Mouse (Mus musculus): ENCODE measurements around the gene Haus7. TPM values are rescaled to one million over a fixed set of nuclear protein-coding genes. Genes with fewer than 3 reads are reported as not detected.

The Haus7 gene
- total and polyA plus RNA-seq, 3 experiments = 32.9 to 34.9 (median 34.2) TPM

- peaks cover 4 to 38% of the 10 kb centered on the region in 2 experiments for H3K4me1 ChIP-seq (ENCODE audit: control insufficient read depth in 1 of 2, insufficient read depth in 2 of 2)
- no peak overlapping the region for H3K4me3 ChIP-seq (replicated peaks in 1 of 3; ENCODE audit: low read depth in 2 of 3, low read length in 2 of 3, poor library complexity in 1 of 3)
- no peak overlapping the region for H3K4me2 ChIP-seq (ENCODE audit: insufficient read depth, low read depth, poor library complexity, severe bottlenecking)
- no peak for TF ChIP-seq ZNF384 (IDR thresholded peaks at IDR 0.05; ENCODE audit: low read depth, low read length)
- TF ChIP-seq PAX5 (IDR thresholded peaks at IDR 0.05; ENCODE audit: low read length) = no peak
- TF ChIP-seq MAFK (IDR thresholded peaks at IDR 0.05; ENCODE audit: insufficient replicate concordance, low read length) = no peak
- TF ChIP-seq EP300 (IDR thresholded peaks at IDR 0.05; ENCODE audit: low read length) = no peak
- no peak for TF ChIP-seq USF2 (conservative IDR thresholded peaks at IDR 0.05; ENCODE audit: low read depth, low read length)
- no peak for TF ChIP-seq TCF12 (IDR thresholded peaks at IDR 0.05; ENCODE audit: low read depth, low read length)
- no peak for TF ChIP-seq IRF4 (IDR thresholded peaks at IDR 0.05; ENCODE audit: low read depth, low read length)
- dilution Hi-C loops (cut with MboI; ENCODE audit: extremely low pct_ligation_motif_present, extremely low pct_unique_long_range_greater_than_20kb, low sequenced_read_pairs) = no loop called here
- no peaks in the 10 kb centered on the region for H3K27me3 ChIP-seq (replicated peaks)
- no peak overlapping the region for H3K27ac ChIP-seq (ENCODE audit: insufficient read depth, low read depth)
- no peaks in the 10 kb centered on the region for H3K79me2 ChIP-seq (replicated peaks; ENCODE audit: control insufficient read depth, extremely low read depth, insufficient read depth, poor library complexity, severe bottlenecking)
- no peak for DNase-seq (ENCODE audit: extremely low read depth)
- no peak overlapping the region for H3K9ac ChIP-seq (ENCODE audit: insufficient read depth, low read depth)
- no peaks in the 10 kb centered on the region for H3K9me3 ChIP-seq (replicated peaks; ENCODE audit: low read length)
- in situ Hi-C loops (cut with MboI; ENCODE audit: low pct_ligation_motif_present, low pct_unique_long_range_greater_than_20kb, low sequenced_read_pairs) = no loop called here
- no peaks in the 10 kb centered on the region for H3K36me3 ChIP-seq (replicated peaks in 1 of 2; ENCODE audit: control insufficient read depth in 1 of 2, insufficient read depth in 1 of 2, low read length in 1 of 2)
Measured at GRCm38 (mm10) chrX:73480334-73480733, 21.5 kb upstream of the Haus7 start.

GRCm38 (mm10) chrX:73479656-73480055 is 20.8 kb upstream of the Haus7 start:
- H3K27ac ChIP-seq (ENCODE audit: insufficient read depth, low read depth) = no peak overlapping the region
- H3K79me2 ChIP-seq (replicated peaks; ENCODE audit: control insufficient read depth, extremely low read depth, insufficient read depth, poor library complexity, severe bottlenecking) = no peaks in the 10 kb centered on the region
- DNase-seq (ENCODE audit: extremely low read depth) = no peak
- no peaks in the 10 kb centered on the region for H3K9me3 ChIP-seq (replicated peaks; ENCODE audit: low read length)
- in situ Hi-C loops (cut with MboI; ENCODE audit: low pct_ligation_motif_present, low pct_unique_long_range_greater_than_20kb, low sequenced_read_pairs) = no loop called here
- no peak overlapping the region for H3K4me2 ChIP-seq (ENCODE audit: insufficient read depth, low read depth, poor library complexity, severe bottlenecking)
- H3K4me3 ChIP-seq (replicated peaks in 1 of 3; ENCODE audit: low read depth in 2 of 3, low read length in 2 of 3, poor library complexity in 1 of 3) = no peak overlapping the region
- dilution Hi-C loops (cut with MboI; ENCODE audit: extremely low pct_ligation_motif_present, extremely low pct_unique_long_range_greater_than_20kb, low sequenced_read_pairs) = no loop called here
- H3K4me1 ChIP-seq (ENCODE audit: control insufficient read depth in 1 of 2, insufficient read depth in 2 of 2) = peaks cover 4 to 38% of the 10 kb centered on the region in 2 experiments
- no peak overlapping the region for H3K9ac ChIP-seq (ENCODE audit: insufficient read depth, low read depth)
- TF ChIP-seq CHD2 (IDR thresholded peaks at IDR 0.05; ENCODE audit: low read length) = no peak
- no peak for TF ChIP-seq ZMIZ1 (IDR thresholded peaks at IDR 0.05; ENCODE audit: low read depth, low read length)
- no peak for TF ChIP-seq JUND (conservative IDR thresholded peaks at IDR 0.05; ENCODE audit: low read depth, low read length)
- TF ChIP-seq CHD1 (IDR thresholded peaks at IDR 0.05; ENCODE audit: low read depth, low read length) = no peak
- TF ChIP-seq KAT2A (IDR thresholded peaks at IDR 0.05; ENCODE audit: insufficient replicate concordance, low read length) = no peak
- TF ChIP-seq MAX (IDR thresholded peaks at IDR 0.05; ENCODE audit: low read length) = no peak
- TF ChIP-seq POLR2A (IDR thresholded peaks at IDR 0.05; ENCODE audit: low read depth, low read length) = no peak
- no peak for TF ChIP-seq PAX5 (IDR thresholded peaks at IDR 0.05; ENCODE audit: low read length)
- TF ChIP-seq POLR2AphosphoS2 (IDR thresholded peaks at IDR 0.05; ENCODE audit: low read depth, low read length) = no peak
- H3K27me3 ChIP-seq (replicated peaks) = no peaks in the 10 kb centered on the region
- no peaks in the 10 kb centered on the region for H3K36me3 ChIP-seq (replicated peaks in 1 of 2; ENCODE audit: control insufficient read depth in 1 of 2, insufficient read depth in 1 of 2, low read length in 1 of 2)

GRCm38 (mm10) chrX:73477500-73477899 is 18.7 kb upstream of the Haus7 start:
- H3K36me3 ChIP-seq (replicated peaks in 1 of 2; ENCODE audit: control insufficient read depth in 1 of 2, insufficient read depth in 1 of 2, low read length in 1 of 2) = no peaks in the 10 kb centered on the region
- dilution Hi-C loops (cut with MboI; ENCODE audit: extremely low pct_ligation_motif_present, extremely low pct_unique_long_range_greater_than_20kb, low sequenced_read_pairs) = no loop called here
- TF ChIP-seq ZC3H11A (IDR thresholded peaks at IDR 0.05; ENCODE audit: low read depth, low read length) = no peak
- TF ChIP-seq CHD2 (IDR thresholded peaks at IDR 0.05; ENCODE audit: low read length) = no peak
- TF ChIP-seq USF2 (conservative IDR thresholded peaks at IDR 0.05; ENCODE audit: low read depth, low read length) = no peak
- no peak for TF ChIP-seq ZNF384 (IDR thresholded peaks at IDR 0.05; ENCODE audit: low read depth, low read length)
- TF ChIP-seq IRF4 (IDR thresholded peaks at IDR 0.05; ENCODE audit: low read depth, low read length) = no peak
- TF ChIP-seq MXI1 (IDR thresholded peaks at IDR 0.05; ENCODE audit: low read depth, low read length) = no peak
- no peak for TF ChIP-seq CTCF (conservative IDR thresholded peaks at IDR 0.05 in 1 of 2, IDR thresholded peaks at IDR 0.05 in 1 of 2; ENCODE audit: low read depth in 2 of 2, low read length in 2 of 2)
- no peak for TF ChIP-seq MEF2A (IDR thresholded peaks at IDR 0.05; ENCODE audit: borderline replicate concordance, low read depth, low read length)
- no peak for TF ChIP-seq ETS1 (conservative IDR thresholded peaks at IDR 0.05; ENCODE audit: low read depth, low read length)
- no peak for TF ChIP-seq NRF1 (IDR thresholded peaks at IDR 0.05; ENCODE audit: low read depth, low read length)
- TF ChIP-seq RCOR1 (conservative IDR thresholded peaks at IDR 0.05; ENCODE audit: low read depth, low read length) = no peak
- no peak for TF ChIP-seq PAX5 (IDR thresholded peaks at IDR 0.05; ENCODE audit: low read length)
- no peak for TF ChIP-seq ZKSCAN1 (IDR thresholded peaks at IDR 0.05; ENCODE audit: borderline replicate concordance, low read depth, low read length)
- TF ChIP-seq GABPA (IDR thresholded peaks at IDR 0.05; ENCODE audit: insufficient replicate concordance, low read depth, low read length) = no peak
- no peak for TF ChIP-seq JUN (IDR thresholded peaks at IDR 0.05; ENCODE audit: insufficient read depth, low read depth, low read length)
- no peak for TF ChIP-seq EP300 (IDR thresholded peaks at IDR 0.05; ENCODE audit: low read length)
- TF ChIP-seq JUND (conservative IDR thresholded peaks at IDR 0.05; ENCODE audit: low read depth, low read length) = no peak
- no peak for TF ChIP-seq CHD1 (IDR thresholded peaks at IDR 0.05; ENCODE audit: low read depth, low read length)
- no peak for TF ChIP-seq ZMIZ1 (IDR thresholded peaks at IDR 0.05; ENCODE audit: low read depth, low read length)
- TF ChIP-seq USF1 (IDR thresholded peaks at IDR 0.05; ENCODE audit: low read depth, low read length) = no peak
- DNase-seq (ENCODE audit: extremely low read depth) = no peak
- no peak overlapping the region for H3K4me2 ChIP-seq (ENCODE audit: insufficient read depth, low read depth, poor library complexity, severe bottlenecking)
- H3K79me2 ChIP-seq (replicated peaks; ENCODE audit: control insufficient read depth, extremely low read depth, insufficient read depth, poor library complexity, severe bottlenecking) = no peaks in the 10 kb centered on the region
- H3K9ac ChIP-seq (ENCODE audit: insufficient read depth, low read depth) = no peak overlapping the region
- H3K27me3 ChIP-seq (replicated peaks) = no peaks in the 10 kb centered on the region
- in situ Hi-C loops (cut with MboI; ENCODE audit: low pct_ligation_motif_present, low pct_unique_long_range_greater_than_20kb, low sequenced_read_pairs) = no loop called here
- peaks cover 4 to 38% of the 10 kb centered on the region in 2 experiments for H3K4me1 ChIP-seq (ENCODE audit: control insufficient read depth in 1 of 2, insufficient read depth in 2 of 2)
- no peak overlapping the region for H3K27ac ChIP-seq (ENCODE audit: insufficient read depth, low read depth)
- H3K4me3 ChIP-seq (replicated peaks in 1 of 3; ENCODE audit: low read depth in 2 of 3, low read length in 2 of 3, poor library complexity in 1 of 3) = no peak overlapping the region
- H3K9me3 ChIP-seq (replicated peaks; ENCODE audit: low read length) = no peaks in the 10 kb centered on the region

All from CH12.LX (cell line).